Mouse (Mus musculus) 3134 (cell line): Measurements from ENCODE around the gene Cenps.

ENCODE experiments used
- DNase-seq: peaks from one replicate; pipeline ENCODE4 v3.0.0-alpha.2; 2011; ENCODE audit warnings: low spot score; ENCODE audit not compliant: insufficient read length; ENCODE audit errors: extremely low read depth

The Cenps gene

GRCm38 (mm10) chr4:149136982-149137770 is at the start of gene Cenps:
Gene Cenps, minus strand, starts transcription at chr4:149137629.
- DNase-seq, result peak; percentile 92

GRCm38 (mm10) chr4:149182755-149183154 is 45.3 kb upstream of the Cenps start:
- DNase-seq, result no peak

GRCm38 (mm10) chr4:149182192-149182591 is 44.8 kb upstream of the Cenps start:
- DNase-seq, result no peak

- no peak for DNase-seq
Observed at GRCm38 (mm10) chr4:149179573-149179972, 42.1 kb upstream of the Cenps start.

- DNase-seq, result no peak
Observed at GRCm38 (mm10) chr4:149179160-149179559, 41.7 kb upstream of the Cenps start.

GRCm38 (mm10) chr4:149178328-149178727 is 40.9 kb upstream of the Cenps start:
- no peak for DNase-seq

- DNase-seq, result no peak
Observed at GRCm38 (mm10) chr4:149177046-149177445, 39.6 kb upstream of the Cenps start.

GRCm38 (mm10) chr4:149176645-149177044 is 39.2 kb upstream of the Cenps start:
- no peak for DNase-seq

- no peak for DNase-seq
Observed at GRCm38 (mm10) chr4:149173661-149174060, 36.2 kb upstream of the Cenps start.

- DNase-seq, result peak; percentile 61
Observed at GRCm38 (mm10) chr4:149172666-149173065, 35.2 kb upstream of the Cenps start.

GRCm38 (mm10) chr4:149172083-149172482 is 34.7 kb upstream of the Cenps start:
- DNase-seq, result peak; percentile 48

- peak; percentile 68 for DNase-seq
Observed at GRCm38 (mm10) chr4:149171581-149171981, 34.2 kb upstream of the Cenps start.

- peak; percentile 76 for DNase-seq
Observed at GRCm38 (mm10) chr4:149170394-149170931, 33.0 kb upstream of the Cenps start.

- peak; percentile 56 for DNase-seq
Observed at GRCm38 (mm10) chr4:149169926-149170325, 32.5 kb upstream of the Cenps start.

- DNase-seq, result no peak
Observed at GRCm38 (mm10) chr4:149168016-149168415, 30.6 kb upstream of the Cenps start.

- no peak for DNase-seq
Observed at GRCm38 (mm10) chr4:149166957-149167611, 29.7 kb upstream of the Cenps start.

GRCm38 (mm10) chr4:149166215-149166946 is 29.0 kb upstream of the Cenps start, which contains the start of gene Pgd:
Gene Pgd, minus strand, starts transcription at chr4:149166771.
- DNase-seq, result peak; percentile 96

GRCm38 (mm10) chr4:149164150-149164549 is 26.7 kb upstream of the Cenps start:
- no peak for DNase-seq

GRCm38 (mm10) chr4:149163196-149163595 is 25.8 kb upstream of the Cenps start:
- no peak for DNase-seq

- DNase-seq, result peak; percentile 41
Observed at GRCm38 (mm10) chr4:149161166-149161565, 23.7 kb upstream of the Cenps start.

GRCm38 (mm10) chr4:149159891-149160290 is 22.5 kb upstream of the Cenps start:
- DNase-seq, result no peak
